Mouse (Mus musculus) forebrain, embryonic 15.5 days (tissue): ENCODE measurements around the gene Hist1h1b. TPM values are rescaled to one million over a fixed set of nuclear protein-coding genes. Genes with fewer than 3 reads are reported as not detected.
"Not testable (repeated sequence)": the region's sequence is repeated elsewhere in the genome, so short reads cannot be mapped to it uniquely, and the experiment has no call there.

Experiments
- ATAC-seq: fragments of 200-750 bp; cut with Nextera tagmentation; replicated peaks from 2 replicates; pipeline ENCODE4 v1.8.0; 2017; ENCODE audit warnings: mild to moderate bottlenecking, moderate TSS enrichment, moderate library complexity
- H3K27ac ChIP-seq: fragments of 300-500 bp; sonication (generic); replicated peaks from 2 replicates; pipeline ENCODE4 v1.5.1; 2015; ENCODE audit warnings: mild to moderate bottlenecking, inconsistent platforms
- H3K27me3 ChIP-seq: fragments of 300-500 bp; sonication (generic); 2 replicates; pipeline ENCODE4 v1.6.1; 2015; ENCODE audit warnings: inconsistent platforms
- H3K36me3 ChIP-seq: fragments of 300-500 bp; sonication (generic); 2 replicates; pipeline ENCODE4 v1.6.1; 2015; ENCODE audit warnings: mild to moderate bottlenecking, inconsistent platforms
- H3K4me1 ChIP-seq: fragments of 300-500 bp; sonication (generic); 2 replicates; pipeline ENCODE4 v1.6.1; 2015; ENCODE audit warnings: inconsistent platforms
- H3K4me2 ChIP-seq: fragments of 300-500 bp; sonication (generic); replicated peaks from 2 replicates; pipeline ENCODE4 v1.6.1; 2015; ENCODE audit warnings: mild to moderate bottlenecking, inconsistent platforms
- H3K4me3 ChIP-seq: fragments of 300-500 bp; sonication (generic); 2 replicates; pipeline ENCODE4 v1.5.1; 2015; ENCODE audit warnings: mild to moderate bottlenecking, inconsistent platforms
- H3K9ac ChIP-seq: fragments of 300-500 bp; sonication (generic); replicated peaks from 2 replicates; pipeline ENCODE4 v1.6.1; 2015; ENCODE audit warnings: mild to moderate bottlenecking, inconsistent platforms
- H3K9me3 ChIP-seq: fragments of 300-500 bp; sonication (generic); 2 replicates; pipeline ENCODE4 v1.6.1; 2016; ENCODE audit warnings: inconsistent platforms
- WGBS: fragments of 180-500 bp; shearing (Covaris S2); methylation state at CpG from one replicate; pipeline ENCODE4 v1.1.7; 2015; ENCODE audit warnings: mixed read lengths; 5-methylcytosine and 5-hydroxymethylcytosine counted together
- microRNA-seq: library from miRNA; unstranded; fragments of <30 nt; microRNA quantifications from one replicate; pipeline ENCODE4, GENCODE M21; 2016
- polyA plus RNA-seq: library from polyadenylated mRNA; unstranded; fragments of >200 nt; fragmentation: Nextera tagmentation; extraction: Ambion mirVana; gene quantifications from 2 replicates; pipeline ENCODE4 v1.2.1, GENCODE M21; 2015

The Hist1h1b gene
- polyA plus RNA-seq, 1 experiment from 2014 or later = 9.6 TPM

DNA sequence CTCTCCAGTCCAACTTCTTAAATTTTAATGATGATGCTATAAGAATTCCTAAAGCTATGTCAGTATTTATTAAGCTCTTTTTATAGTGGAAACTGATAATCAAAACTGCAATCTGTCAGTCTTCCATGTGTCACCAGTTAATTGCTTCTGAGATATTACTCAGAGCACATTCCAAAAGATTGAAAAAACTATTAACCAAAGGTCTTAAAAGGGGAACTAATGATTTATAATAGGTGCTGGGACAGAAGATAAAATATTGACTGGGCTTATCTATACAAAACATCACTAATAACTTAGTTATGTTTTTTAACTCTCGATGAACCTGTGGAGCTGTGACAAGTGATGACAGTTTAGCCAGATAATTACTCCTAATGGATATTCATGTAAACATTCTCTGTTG is 35.4 kb downstream of the Hist1h1b start:
- ATAC-seq = no peak
- Histone ChIP-seq H3K36me3 (no peaks in the 10 kb centered on the region), H3K27ac (no peak overlapping the region), H3K27me3 (no peaks in the 10 kb centered on the region), H3K9me3 (no peaks in the 10 kb centered on the region), H3K4me3 (no peak overlapping the region), H3K4me1 (peaks cover 22% of the 10 kb centered on the region), H3K9ac (no peak overlapping the region), H3K4me2 (no peak overlapping the region)
- WGBS = 94% methylated on average over 1 of the region's 1 CpGs

DNA sequence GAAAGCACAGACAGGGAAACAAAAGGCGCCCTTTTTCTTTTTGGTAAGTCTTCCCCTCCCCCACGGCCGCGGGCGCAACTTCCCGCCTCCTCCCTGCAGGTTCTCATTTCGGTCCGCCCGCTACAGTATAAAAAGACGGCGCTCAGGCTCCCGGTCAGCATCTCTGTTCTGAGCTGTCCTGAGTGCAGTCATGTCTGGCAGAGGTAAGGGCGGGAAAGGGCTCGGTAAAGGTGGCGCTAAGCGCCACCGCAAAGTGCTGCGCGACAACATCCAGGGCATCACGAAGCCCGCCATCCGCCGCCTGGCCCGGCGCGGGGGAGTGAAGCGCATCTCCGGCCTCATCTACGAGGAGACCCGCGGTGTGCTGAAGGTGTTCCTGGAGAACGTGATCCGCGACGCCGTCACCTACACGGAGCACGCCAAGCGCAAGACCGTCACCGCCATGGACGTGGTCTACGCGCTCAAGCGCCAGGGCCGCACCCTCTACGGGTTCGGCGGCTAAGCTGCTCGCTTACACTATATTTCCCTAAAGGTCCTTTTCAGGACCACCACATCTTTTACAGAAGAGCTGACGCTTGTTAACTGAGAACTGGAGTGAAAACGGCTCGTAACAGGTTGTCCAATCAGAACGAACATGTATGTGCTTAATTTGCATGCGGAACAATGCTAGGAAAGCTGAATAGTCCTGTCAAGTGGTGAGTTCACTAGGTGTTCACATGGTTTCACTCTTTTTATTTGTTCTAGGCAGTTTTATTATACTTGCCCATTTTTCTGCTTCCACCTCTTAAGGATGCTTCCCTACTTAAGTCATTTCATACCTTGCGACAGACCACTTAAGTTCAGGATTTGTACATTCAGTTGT is 45.3 kb downstream of the Hist1h1b start, which contains the start of gene Hist1h4j:
Gene Hist1h4j, plus strand, starts transcription at position 159 of the 862 bp plus-strand sequence.
- under 1% methylated on average over 50 of the region's 56 CpGs for WGBS
- peaks cover 26% of the 10 kb centered on the region for H3K4me1 ChIP-seq
- H3K9me3 ChIP-seq, H3K27me3 ChIP-seq, H3K36me3 ChIP-seq: not testable (repeated sequence)
- ATAC-seq = peak; percentile 90
- peak within 1 kb of the TSS; percentile 70 for H3K9ac ChIP-seq
- H3K4me2 ChIP-seq = peak within 1 kb of the TSS; percentile 59
- peak within 1 kb of the TSS; percentile 99 for H3K27ac ChIP-seq
- H3K4me3 ChIP-seq = peak within 1 kb of the TSS; percentile 62

DNA sequence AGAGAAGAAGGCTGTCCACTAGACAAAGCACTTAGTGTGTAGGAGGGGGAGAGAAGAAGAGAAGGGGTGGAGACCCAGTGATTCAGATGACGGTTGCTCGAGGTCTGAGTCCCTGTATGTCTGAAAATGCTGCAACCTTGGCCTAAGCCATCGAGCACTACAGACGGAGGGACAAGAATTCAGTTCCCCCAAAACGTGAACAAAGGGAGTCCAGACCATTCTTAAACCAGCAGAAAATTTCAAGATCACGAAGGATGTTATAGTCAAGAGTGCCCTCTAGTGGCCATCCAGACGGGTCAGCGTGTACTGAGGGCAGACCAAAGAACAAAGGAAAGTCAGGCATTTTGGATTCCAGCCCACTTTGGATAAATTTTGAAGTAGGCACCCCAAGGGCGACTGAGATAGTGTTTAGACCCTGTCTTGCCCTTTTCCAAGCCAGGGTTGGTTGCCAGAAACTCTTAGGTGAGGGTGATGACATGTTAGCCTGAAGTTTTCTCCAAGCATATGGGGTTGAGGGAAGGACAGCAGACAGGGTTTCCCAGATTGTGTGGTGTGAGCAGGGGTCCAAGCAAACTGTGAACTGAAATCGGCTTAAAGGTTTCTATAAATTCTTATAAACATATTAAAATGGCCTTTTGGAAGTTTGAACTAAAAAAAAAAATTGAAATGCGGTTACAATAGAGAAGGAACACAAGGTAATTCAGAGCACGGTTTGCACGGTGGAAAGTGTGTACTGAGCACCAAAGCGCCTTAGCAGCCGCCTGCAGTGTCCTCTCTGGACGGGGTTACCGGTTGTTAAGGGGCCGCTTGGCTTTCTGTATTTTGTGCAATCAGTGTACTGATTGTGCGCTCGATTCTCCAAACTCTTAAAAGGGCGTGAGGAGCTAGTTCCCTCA is 46.2 kb downstream of the Hist1h1b start:
- Histone ChIP-seq H3K9me3 (no peaks in the 10 kb centered on the region), H3K9ac (peak overlapping the region; percentile 70), H3K4me2 (peak overlapping the region; percentile 59), H3K36me3 (no peaks in the 10 kb centered on the region), H3K27ac (peak overlapping the region; percentile 99), H3K4me3 (peak overlapping the region; percentile 62), H3K4me1 (peaks cover 26% of the 10 kb centered on the region), H3K27me3 (no peaks in the 10 kb centered on the region)
- under 1% methylated on average over 21 of the region's 21 CpGs for WGBS
- ATAC-seq = peak; percentile 84

DNA sequence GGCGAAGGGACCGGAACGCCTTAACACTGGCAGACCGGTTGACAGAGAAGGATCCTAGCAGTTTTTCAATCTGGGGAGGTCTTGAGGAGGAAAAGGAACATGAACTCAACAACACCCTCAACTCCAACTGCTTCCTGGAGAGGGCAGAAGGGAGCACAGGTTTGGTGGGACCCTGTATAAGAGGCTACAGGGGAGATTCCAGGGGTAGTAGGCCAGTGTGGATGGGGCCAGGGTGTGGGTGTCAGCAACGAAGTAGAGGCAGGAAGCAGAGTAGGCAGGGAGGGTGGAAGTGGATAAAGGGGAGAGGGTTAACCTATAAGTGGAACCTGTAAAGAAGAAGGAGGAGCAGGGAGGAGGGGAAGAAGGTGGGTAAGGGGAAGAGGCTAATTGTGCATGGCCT is 47.0 kb downstream of the Hist1h1b start:
- Histone ChIP-seq H3K9me3 (no peaks in the 10 kb centered on the region), H3K27ac (peak overlapping the region; percentile 99), H3K4me2 (no peak overlapping the region), H3K36me3 (no peaks in the 10 kb centered on the region), H3K27me3 (no peaks in the 10 kb centered on the region), H3K9ac (no peak overlapping the region), H3K4me3 (no peak overlapping the region), H3K4me1 (peaks cover 26% of the 10 kb centered on the region)
- WGBS = 61% methylated on average over 5 of the region's 5 CpGs
- ATAC-seq = peak; percentile 18; the same call in 1 of the 2 replicates

Small RNA genes lying within 50 kb of the gene (microRNA-seq; reads per million reads assigned to microRNA genes)
- not detected for gene Gm19658
- gene Gm44346 = not detected
- gene Gm44454 = not detected

Other genes with a start within 250 kb of the Hist1h1b start
- gene Zkscan8, start 249.5 kb downstream of the Hist1h1b start, polyA plus RNA-seq = 4.9 and 5.4 TPM in 2 replicates
- 0.14 and 0.28 TPM in 2 replicates for gene Olfr1366, start 237.8 kb downstream of the Hist1h1b start, polyA plus RNA-seq
- gene Olfr1535, start 220.7 kb downstream of the Hist1h1b start, polyA plus RNA-seq = 0.06 TPM in 1 of 2 replicates, not detected in the other
- not detected in 2 replicates for gene Olfr1364, start 198.9 kb downstream of the Hist1h1b start, polyA plus RNA-seq
- not detected in 2 replicates for gene Olfr1362, start 166.6 kb downstream of the Hist1h1b start, polyA plus RNA-seq
- 0.08 TPM in 1 of 2 replicates, not detected in the other for gene Olfr11, start 138.1 kb downstream of the Hist1h1b start, polyA plus RNA-seq
- not detected in 2 replicates for gene Olfr1361, start 117.2 kb downstream of the Hist1h1b start, polyA plus RNA-seq
- not detected in 2 replicates for gene Olfr1360, start 103.2 kb downstream of the Hist1h1b start, polyA plus RNA-seq
- not detected in 2 replicates for gene Olfr1359, start 82.5 kb downstream of the Hist1h1b start, polyA plus RNA-seq
- 2.2 TPM in 1 of 2 replicates, not detected in the other for gene Hist1h2bl, start 64.5 kb downstream of the Hist1h1b start, polyA plus RNA-seq
- 10.1 and 26.0 TPM in 2 replicates for gene Hist1h2ai, start 64.2 kb downstream of the Hist1h1b start, polyA plus RNA-seq
- gene Hist1h3h, start 63.0 kb downstream of the Hist1h1b start, polyA plus RNA-seq = 10.8 and 11.6 TPM in 2 replicates
- gene Hist1h2bm, start 58.6 kb downstream of the Hist1h1b start, polyA plus RNA-seq = 2.1 and 2.6 TPM in 2 replicates
- gene Hist1h4j, start 45.6 kb downstream of the Hist1h1b start, polyA plus RNA-seq = 0.83 and 1.5 TPM in 2 replicates
- 2.3 and 3.3 TPM in 2 replicates for gene Hist1h4k, start 30.1 kb downstream of the Hist1h1b start, polyA plus RNA-seq
- gene Hist1h2ak, start 26.8 kb downstream of the Hist1h1b start, polyA plus RNA-seq = 21.2 and 26.2 TPM in 2 replicates
- 1.2 and 2.6 TPM in 2 replicates for gene Hist1h2bn, start 26.5 kb downstream of the Hist1h1b start, polyA plus RNA-seq
- 79.3 and 101 TPM in 2 replicates for gene Hist1h3i, start 2.7 kb upstream of the Hist1h1b start, polyA plus RNA-seq
- 2.6 and 3.0 TPM in 2 replicates for gene Hist1h2an, start 6.6 kb upstream of the Hist1h1b start, polyA plus RNA-seq
- gene Hist1h2bp, start 6.8 kb upstream of the Hist1h1b start, polyA plus RNA-seq = 0.67 and 1.9 TPM in 2 replicates
- gene Hist1h2bq, start 29.6 kb upstream of the Hist1h1b start, polyA plus RNA-seq = 12.2 and 15.4 TPM in 2 replicates
- 1.8 TPM in 1 of 2 replicates, not detected in the other for gene Hist1h2ao, start 29.8 kb upstream of the Hist1h1b start, polyA plus RNA-seq
- gene Hist1h4m, start 31.1 kb upstream of the Hist1h1b start, polyA plus RNA-seq = not detected in 2 replicates
- 6.1 and 9.4 TPM in 2 replicates for gene Hist1h4n, start 51.6 kb upstream of the Hist1h1b start, polyA plus RNA-seq
- gene Hist1h2ap, start 52.9 kb upstream of the Hist1h1b start, polyA plus RNA-seq = 1,855 and 2,360 TPM in 2 replicates
- 11.5 and 15.4 TPM in 2 replicates for gene Hist1h2br, start 53.1 kb upstream of the Hist1h1b start, polyA plus RNA-seq
- 23.6 and 24.7 TPM in 2 replicates for gene Zfp184, start 164.5 kb upstream of the Hist1h1b start, polyA plus RNA-seq
- gene Pom121l2, start 200.6 kb upstream of the Hist1h1b start, polyA plus RNA-seq = not detected in 2 replicates
- 0.14 TPM in 1 of 2 replicates, not detected in the other for gene Prss16, start 229.1 kb upstream of the Hist1h1b start, polyA plus RNA-seq